Mouse (Mus musculus) midbrain, embryonic 11.5 days (tissue): ENCODE measurements around the gene Rbms3. TPM values are rescaled to one million over a fixed set of nuclear protein-coding genes. Genes with fewer than 3 reads are reported as not detected.

ENCODE experiments used
- ATAC-seq: fragments of 200-750 bp; cut with Nextera tagmentation; 2 replicates; pipeline ENCODE4 v1.8.0; 2017; ENCODE audit warnings: moderate TSS enrichment, moderate library complexity; ENCODE audit not compliant: low FRiP score
- DNase-seq: peaks from one replicate; pipeline ENCODE4 v3.0.0; 2015; ENCODE audit warnings: low spot score; ENCODE audit errors: missing footprints
- H3K27ac ChIP-seq: fragments of 300-500 bp; sonication (generic); 2 replicates; pipeline ENCODE4 v1.5.1; 2014; ENCODE audit warnings: low read depth, low read length
- H3K27me3 ChIP-seq: fragments of 300-500 bp; sonication (generic); 2 replicates; pipeline ENCODE4 v1.6.1; 2014; ENCODE audit warnings: mild to moderate bottlenecking, low read length, moderate library complexity, mixed read lengths; ENCODE audit not compliant: control insufficient read depth, insufficient read depth
- H3K36me3 ChIP-seq: fragments of 300-500 bp; sonication (generic); 2 replicates; pipeline ENCODE4 v1.6.1; 2014; ENCODE audit warnings: mild to moderate bottlenecking, low read length, moderate library complexity, mixed read lengths; ENCODE audit not compliant: control insufficient read depth, insufficient read depth
- H3K4me1 ChIP-seq: fragments of 300-500 bp; sonication (generic); 2 replicates; pipeline ENCODE4 v1.6.1; 2014; ENCODE audit warnings: low read length; ENCODE audit not compliant: control insufficient read depth, insufficient read depth
- H3K4me2 ChIP-seq: fragments of 300-500 bp; sonication (generic); 2 replicates; pipeline ENCODE4 v1.6.1; 2014; ENCODE audit warnings: mild to moderate bottlenecking, moderate library complexity
- H3K4me3 ChIP-seq: fragments of 300-500 bp; sonication (generic); 2 replicates; pipeline ENCODE4 v1.5.1; 2014; ENCODE audit warnings: low read depth, low read length
- H3K9ac ChIP-seq: fragments of 300-500 bp; sonication (generic); 2 replicates; pipeline ENCODE4 v1.6.1; 2014; ENCODE audit warnings: low read length
- H3K9me3 ChIP-seq: fragments of 300-500 bp; sonication (generic); 2 replicates; pipeline ENCODE4 v1.6.1; 2016; ENCODE audit warnings: low read length; ENCODE audit not compliant: control insufficient read depth
- WGBS: fragments of 180-500 bp; shearing (Covaris S2); extraction: QIAGEN DNeasy Blood & Tissue Kit; methylation state at CpG from one replicate; pipeline ENCODE4 v1.1.7; 2014; 5-methylcytosine and 5-hydroxymethylcytosine counted together
- polyA plus RNA-seq: library from polyadenylated mRNA; unstranded; fragments of >200 nt; fragmentation: Nextera tagmentation; extraction: Ambion mirVana; gene quantifications from 2 replicates; pipeline ENCODE4 v1.2.1, GENCODE M21; 2014

Rbms3 gene
- polyA plus RNA-seq, 1 experiment from 2014 or later: 13.6 TPM

GRCm38 (mm10) chr9:116703119-116703518 lies 926.6 kb downstream of the Rbms3 start:
- Histone ChIP-seq H3K27ac (no peak overlapping the region), H3K4me1 (no peaks in the 10 kb centered on the region), H3K27me3 (no peaks in the 10 kb centered on the region), H3K9me3 (no peaks in the 10 kb centered on the region), H3K36me3 (no peaks in the 10 kb centered on the region), H3K4me3 (no peak overlapping the region), H3K9ac (no peak overlapping the region), H3K4me2 (no peak overlapping the region)
- WGBS: 79% methylated on average over 1 of the region's 1 CpGs
- no peak for ATAC-seq
- no peak for DNase-seq

- DNase-seq (no peak), ATAC-seq (no peak)
- Histone ChIP-seq H3K4me2 (no peak overlapping the region), H3K27ac (no peak overlapping the region), H3K4me1 (no peaks in the 10 kb centered on the region), H3K9ac (no peak overlapping the region), H3K4me3 (no peak overlapping the region), H3K9me3 (no peaks in the 10 kb centered on the region), H3K36me3 (no peaks in the 10 kb centered on the region), H3K27me3 (no peaks in the 10 kb centered on the region)
- 78% methylated on average over 1 of the region's 1 CpGs for WGBS
These were observed 927.1 kb downstream of the Rbms3 start for GRCm38 (mm10) chr9:116702611-116703010.

GRCm38 (mm10) chr9:116701511-116702179 lies 928.1 kb downstream of the Rbms3 start:
- 91% methylated on average over 11 of the region's 11 CpGs for WGBS

GRCm38 (mm10) chr9:116688615-116689014 lies 941.1 kb downstream of the Rbms3 start:
- H3K27me3 ChIP-seq: no peaks in the 10 kb centered on the region
- no peaks in the 10 kb centered on the region for H3K4me1 ChIP-seq
- ATAC-seq (no peak), DNase-seq (no peak)
- H3K36me3 ChIP-seq: no peaks in the 10 kb centered on the region
- no peak overlapping the region for H3K4me2 ChIP-seq
- H3K27ac ChIP-seq: no peak overlapping the region
- H3K9me3 ChIP-seq: no peaks in the 10 kb centered on the region
- no peak overlapping the region for H3K4me3 ChIP-seq
- 82% methylated on average over 4 of the region's 4 CpGs for WGBS
- H3K9ac ChIP-seq: no peak overlapping the region

More at GRCm38 (mm10) chr9:116701511-116702179, 928.1 kb downstream of the Rbms3 start:
- Histone ChIP-seq H3K4me1 (no peaks in the 10 kb centered on the region), H3K36me3 (no peaks in the 10 kb centered on the region), H3K27me3 (no peaks in the 10 kb centered on the region), H3K9me3 (no peaks in the 10 kb centered on the region), H3K4me2 (no peak overlapping the region), H3K4me3 (no peak overlapping the region), H3K9ac (no peak overlapping the region), H3K27ac (no peak overlapping the region)
- DNase-seq (no peak), ATAC-seq (no peak)

GRCm38 (mm10) chr9:116677142-116677541 lies 952.6 kb downstream of the Rbms3 start:
- DNase-seq (no peak), ATAC-seq (no peak)
- H3K9ac ChIP-seq: no peak overlapping the region
- 81% methylated on average over 4 of the region's 4 CpGs for WGBS
- H3K4me3 ChIP-seq: no peak overlapping the region
- no peaks in the 10 kb centered on the region for H3K9me3 ChIP-seq
- no peaks in the 10 kb centered on the region for H3K4me1 ChIP-seq
- H3K4me2 ChIP-seq: no peak overlapping the region
- no peaks in the 10 kb centered on the region for H3K36me3 ChIP-seq
- no peaks in the 10 kb centered on the region for H3K27me3 ChIP-seq
- no peak overlapping the region for H3K27ac ChIP-seq

- H3K36me3 ChIP-seq: no peaks in the 10 kb centered on the region
- no peaks in the 10 kb centered on the region for H3K9me3 ChIP-seq
- WGBS: 79% methylated on average over 2 of the region's 2 CpGs
- no peaks in the 10 kb centered on the region for H3K27me3 ChIP-seq
- ATAC-seq (no peak), DNase-seq (no peak)
- no peaks in the 10 kb centered on the region for H3K4me1 ChIP-seq
- no peak overlapping the region for H3K9ac ChIP-seq
- H3K4me2 ChIP-seq: no peak overlapping the region
- H3K27ac ChIP-seq: no peak overlapping the region
- H3K4me3 ChIP-seq: no peak overlapping the region
These were observed 953.3 kb downstream of the Rbms3 start for GRCm38 (mm10) chr9:116676445-116676844.

GRCm38 (mm10) chr9:116674191-116674590 lies 955.5 kb downstream of the Rbms3 start:
- WGBS: 71% methylated on average over 4 of the region's 4 CpGs
- H3K27me3 ChIP-seq: no peaks in the 10 kb centered on the region
- H3K4me3 ChIP-seq: no peak overlapping the region

GRCm38 (mm10) chr9:116661026-116661425 lies 968.7 kb downstream of the Rbms3 start:
- Histone ChIP-seq H3K27me3 (no peaks in the 10 kb centered on the region), H3K9me3 (no peaks in the 10 kb centered on the region; the same call in 1 of the 2 replicates), H3K4me1 (no peaks in the 10 kb centered on the region), H3K36me3 (no peaks in the 10 kb centered on the region), H3K4me2 (no peak overlapping the region), H3K27ac (no peak overlapping the region), H3K4me3 (no peak overlapping the region), H3K9ac (no peak overlapping the region)
- 85% methylated on average over 4 of the region's 4 CpGs for WGBS
- DNase-seq (no peak), ATAC-seq (no peak)

More at GRCm38 (mm10) chr9:116674191-116674590, 955.5 kb downstream of the Rbms3 start:
- Histone ChIP-seq H3K9ac (no peak overlapping the region), H3K36me3 (no peaks in the 10 kb centered on the region), H3K4me1 (no peaks in the 10 kb centered on the region), H3K27ac (no peak overlapping the region), H3K9me3 (no peaks in the 10 kb centered on the region), H3K4me2 (no peak overlapping the region)
- no peak for ATAC-seq
- DNase-seq: no peak

- no peaks in the 10 kb centered on the region for H3K4me1 ChIP-seq
These were observed 969.8 kb downstream of the Rbms3 start for GRCm38 (mm10) chr9:116659936-116660335.

More at GRCm38 (mm10) chr9:116659936-116660335, 969.8 kb downstream of the Rbms3 start:
- H3K36me3 ChIP-seq: no peaks in the 10 kb centered on the region
- DNase-seq (no peak), ATAC-seq (no peak)
- no peak overlapping the region for H3K9ac ChIP-seq
- H3K27ac ChIP-seq: no peak overlapping the region
- no peaks in the 10 kb centered on the region; the same call in 1 of the 2 replicates for H3K9me3 ChIP-seq
- H3K4me2 ChIP-seq: no peak overlapping the region
- 80% methylated on average over 1 of the region's 1 CpGs for WGBS
- no peaks in the 10 kb centered on the region for H3K27me3 ChIP-seq
- no peak overlapping the region for H3K4me3 ChIP-seq
